Mouse (Mus musculus) macrophage (primary cell): Measurements from ENCODE around the gene Gucy1b1. TPM values are rescaled to one million over a fixed set of nuclear protein-coding genes. Genes with fewer than 3 reads are reported as not detected.

Experiments
- H3K27ac ChIP-seq: fragments of 350-480 bp; formaldehyde crosslinking; 2 replicates; pipeline ENCODE4 v1.9.0; 2021
- H3K36me3 ChIP-seq: fragments of 350-480 bp; formaldehyde crosslinking; 2 replicates; pipeline ENCODE4 v1.9.0; 2021; ENCODE audit errors: inconsistent target
- H3K4me3 ChIP-seq: fragments of 350-480 bp; formaldehyde crosslinking; 2 replicates; pipeline ENCODE4 v1.9.0; 2021; ENCODE audit errors: inconsistent target
- H3K79me2 ChIP-seq: fragments of 350-480 bp; formaldehyde crosslinking; 2 replicates; pipeline ENCODE4 v1.9.0; 2021; ENCODE audit errors: inconsistent target
- WGBS: methylation state at CpG from one replicate; pipeline ENCODE4 v1.1.7; 2026; ENCODE audit warnings: inconsistent platforms; ENCODE audit not compliant: missing documents; 5-methylcytosine and 5-hydroxymethylcytosine counted together
- polyA plus RNA-seq: library from polyadenylated mRNA; stranded (reverse); fragments of 250-400 nt; gene quantifications from 3 replicates; pipeline ENCODE4 v1.2.4, GENCODE M21; 2018; ENCODE audit warnings: inconsistent platforms
- total RNA-seq, 78 experiments: library from RNA; depleted of rRNA; stranded (reverse); fragments of 250-400 nt; gene quantifications; 1 replicate in 9 of 78; 2 replicates in 24 of 78; 3 replicates in 43 of 78; 4 replicates in 2 of 78; pipeline ENCODE4 v1.2.4; 2018; ENCODE audit warnings: inconsistent platforms in 56 of 78

The Gucy1b1 gene
- under 1 TPM in 3 of 26 experiments, not detected in 23; 0.22 to 0.44 (median 0.27) TPM for total RNA-seq (2018; cell fraction: chromatin; rRNA removed)
- under 1 TPM in 8 of 26 experiments, not detected in 18; 0.03 to 0.14 (median 0.06) TPM for total RNA-seq (2018; cell fraction: cytosol; rRNA removed)
- total RNA-seq (2018; cell fraction: nucleus; rRNA removed) = under 1 TPM in 2 of 26 experiments, not detected in 24; 0.20 to 0.34 TPM
- 0.10 to 0.23 TPM in 2 of 3 replicates, not detected in the other for polyA plus RNA-seq

DNA sequence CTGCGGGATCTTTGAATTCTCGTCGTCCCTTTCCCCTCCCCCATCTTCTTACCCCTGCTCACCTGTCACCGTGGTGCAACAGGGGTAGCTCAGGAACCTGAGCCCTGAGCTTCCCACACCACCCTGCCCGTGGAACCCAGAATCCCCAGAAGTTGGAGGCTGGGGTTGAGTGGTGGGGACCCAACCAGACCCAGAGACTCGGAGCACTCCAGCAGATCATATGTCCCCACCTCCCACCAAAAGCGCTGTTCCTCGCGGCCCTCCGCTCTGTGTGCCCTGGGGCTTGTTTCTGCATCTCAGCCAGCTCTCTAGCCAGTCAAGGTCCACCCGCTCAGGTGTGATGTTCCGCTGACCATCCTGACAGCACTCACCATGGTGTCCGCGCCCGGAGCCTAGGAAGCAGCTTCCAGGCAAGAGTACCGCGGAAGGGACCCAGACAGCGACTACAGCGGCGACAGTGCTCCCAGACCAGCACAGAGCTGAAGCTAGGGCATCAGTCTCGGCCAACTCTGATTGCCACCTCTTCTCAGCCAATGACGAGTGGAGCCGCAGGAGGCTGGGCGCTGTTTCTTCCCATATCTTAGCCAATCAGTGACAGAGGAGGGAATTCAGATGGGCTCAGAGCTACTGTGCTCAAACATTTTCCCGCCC lies at the start of gene Gucy1b1:
TSS of gene Gucy1b1 (minus strand) at position 489 of the 651 bp plus-strand sequence.
- no peaks in the 10 kb centered on the region for H3K79me2 ChIP-seq
- H3K36me3 ChIP-seq = no peaks in the 10 kb centered on the region
- 4% methylated on average over 25 of the region's 25 CpGs for WGBS
- H3K27ac ChIP-seq = no peak within 1 kb of the TSS
- no peak within 1 kb of the TSS for H3K4me3 ChIP-seq

DNA sequence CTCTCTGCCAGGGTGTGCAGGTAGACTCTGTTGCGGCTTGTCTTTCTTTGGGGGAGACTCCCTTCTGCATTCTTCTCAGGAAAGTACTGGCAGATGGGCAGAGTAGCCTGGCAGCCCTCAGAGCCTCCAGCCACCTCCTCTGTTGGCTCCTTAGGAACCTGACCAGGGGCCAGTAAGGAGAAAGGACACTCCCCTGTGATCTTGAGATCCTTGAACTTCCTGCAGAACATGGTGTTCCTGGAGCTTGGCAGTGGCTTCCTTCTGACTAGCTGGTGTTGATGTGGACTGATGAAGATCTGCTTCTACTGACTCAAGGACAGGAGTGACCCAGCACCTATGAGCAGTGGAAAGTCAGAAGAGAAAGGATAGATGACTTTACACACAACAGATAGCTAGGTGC lies 44.4 kb upstream of the Gucy1b1 start:
- 93% methylated on average over 1 of the region's 1 CpGs for WGBS
- Histone ChIP-seq H3K79me2 (no peaks in the 10 kb centered on the region), H3K27ac (no peak overlapping the region), H3K36me3 (no peaks in the 10 kb centered on the region), H3K4me3 (no peak overlapping the region)

DNA sequence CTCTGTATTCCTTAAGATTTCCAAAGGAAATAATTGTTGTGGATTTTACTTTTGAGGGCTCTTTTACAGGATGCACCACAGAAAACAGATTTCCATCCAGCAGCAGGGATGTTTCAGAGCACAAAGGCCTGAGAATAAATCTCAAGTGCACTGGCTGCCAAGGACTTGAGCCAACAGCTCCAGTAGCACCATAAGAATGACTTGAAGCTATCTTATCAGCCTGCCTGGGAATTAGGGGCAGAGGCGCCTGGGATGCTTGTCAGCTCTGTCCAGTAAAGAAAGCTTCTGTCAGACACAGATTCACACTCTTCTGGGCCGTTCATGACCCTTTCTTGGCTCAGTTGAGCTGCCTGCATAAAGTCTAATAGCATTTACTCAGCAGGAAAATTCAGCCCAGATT lies 38.0 kb upstream of the Gucy1b1 start:
- no peak overlapping the region for H3K27ac ChIP-seq
- no peak overlapping the region for H3K4me3 ChIP-seq
- H3K79me2 ChIP-seq = no peaks in the 10 kb centered on the region
- no peaks in the 10 kb centered on the region for H3K36me3 ChIP-seq
- WGBS = 81% methylated on average over 2 of the region's 2 CpGs

DNA sequence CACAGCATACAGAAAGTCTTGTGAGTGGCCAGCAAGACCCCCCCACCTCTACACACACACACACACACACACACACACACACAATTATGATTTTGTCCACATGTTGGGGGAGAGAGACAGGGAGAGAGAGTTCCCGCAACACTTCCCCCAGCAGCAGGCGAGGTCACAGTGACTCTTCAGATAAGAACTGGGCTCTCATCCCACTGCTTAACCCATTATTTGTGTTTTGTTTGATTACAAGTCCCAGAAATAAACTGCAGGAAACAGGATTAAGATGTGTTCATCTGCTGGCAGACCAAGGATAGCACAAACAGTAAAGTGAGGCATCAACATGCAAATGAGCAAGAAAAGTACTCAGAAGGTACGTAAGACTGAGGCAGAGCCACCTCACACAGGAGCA lies 37.5 kb upstream of the Gucy1b1 start:
- Histone ChIP-seq H3K4me3 (no peak overlapping the region), H3K36me3 (no peaks in the 10 kb centered on the region), H3K79me2 (no peaks in the 10 kb centered on the region), H3K27ac (no peak overlapping the region)
- 87% methylated on average over 3 of the region's 3 CpGs for WGBS

DNA sequence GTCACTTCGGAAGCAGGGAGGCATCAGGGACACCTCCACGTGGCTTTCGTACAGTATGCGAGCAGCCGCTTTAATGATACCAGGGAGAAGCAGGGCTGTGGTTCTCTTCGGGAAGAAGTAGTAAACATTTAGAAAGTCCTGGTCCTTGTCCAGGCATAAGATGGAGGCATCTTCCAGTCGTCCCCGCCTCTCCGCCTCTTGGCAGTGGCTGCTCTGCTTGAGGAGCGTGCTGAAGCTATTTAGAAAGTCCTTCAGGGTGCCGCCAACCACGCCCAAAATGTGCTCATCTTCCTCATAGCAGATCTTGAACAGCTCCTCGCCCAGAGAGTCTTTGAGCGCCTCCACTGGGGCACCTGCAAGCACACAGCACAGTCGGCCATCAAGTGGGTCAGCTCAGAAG lies 34.5 kb upstream of the Gucy1b1 start:
- Histone ChIP-seq H3K27ac (no peak overlapping the region), H3K79me2 (no peaks in the 10 kb centered on the region), H3K36me3 (no peaks in the 10 kb centered on the region), H3K4me3 (no peak overlapping the region)
- WGBS = 94% methylated on average over 15 of the region's 15 CpGs

DNA sequence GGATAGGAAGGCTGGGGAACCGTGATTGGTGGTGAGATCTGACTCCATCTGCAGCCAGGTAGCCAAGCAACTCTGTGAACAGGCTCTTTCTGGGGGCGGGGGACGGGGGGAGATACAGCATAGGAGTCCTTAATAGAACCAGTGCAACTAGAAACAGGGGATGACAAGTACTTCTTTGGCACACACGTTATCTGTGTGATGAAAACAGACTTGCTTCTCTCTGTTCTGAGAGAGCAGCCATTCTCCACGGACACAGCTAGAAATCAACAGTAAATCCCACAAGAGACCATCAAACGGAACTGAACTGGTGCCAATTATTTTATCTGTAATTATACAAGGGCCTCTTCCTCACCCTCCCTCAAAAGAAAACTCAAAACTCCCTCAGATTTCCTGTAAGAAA lies 29.7 kb upstream of the Gucy1b1 start:
- no peaks in the 10 kb centered on the region for H3K36me3 ChIP-seq
- H3K4me3 ChIP-seq = no peak overlapping the region
- H3K27ac ChIP-seq = no peak overlapping the region
- H3K79me2 ChIP-seq = no peaks in the 10 kb centered on the region
- 78% methylated on average over 4 of the region's 6 CpGs for WGBS

DNA sequence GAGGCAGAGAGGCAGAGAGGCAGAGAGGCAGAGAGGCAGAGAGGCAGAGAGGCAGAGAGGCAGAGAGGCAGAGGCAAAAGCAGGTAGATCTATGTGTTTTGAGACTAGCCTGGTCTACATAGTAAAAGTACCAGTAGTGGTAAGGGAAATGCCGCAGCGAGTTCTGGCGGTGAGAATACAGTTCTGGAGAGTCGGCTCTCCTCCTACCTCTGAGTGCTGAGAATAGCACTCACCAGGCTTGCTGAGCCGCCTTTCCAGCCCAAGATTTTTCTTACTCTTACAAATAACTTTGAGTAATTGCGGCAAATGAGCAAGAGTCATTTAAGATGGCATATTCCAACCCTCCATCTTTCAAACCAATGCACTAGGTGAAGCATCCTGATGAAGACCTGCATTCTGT lies 24.6 kb upstream of the Gucy1b1 start:
- H3K27ac ChIP-seq = no peak overlapping the region
- H3K79me2 ChIP-seq = no peaks in the 10 kb centered on the region
- no peak overlapping the region for H3K4me3 ChIP-seq
- H3K36me3 ChIP-seq = no peaks in the 10 kb centered on the region
- 95% methylated on average over 6 of the region's 6 CpGs for WGBS

DNA sequence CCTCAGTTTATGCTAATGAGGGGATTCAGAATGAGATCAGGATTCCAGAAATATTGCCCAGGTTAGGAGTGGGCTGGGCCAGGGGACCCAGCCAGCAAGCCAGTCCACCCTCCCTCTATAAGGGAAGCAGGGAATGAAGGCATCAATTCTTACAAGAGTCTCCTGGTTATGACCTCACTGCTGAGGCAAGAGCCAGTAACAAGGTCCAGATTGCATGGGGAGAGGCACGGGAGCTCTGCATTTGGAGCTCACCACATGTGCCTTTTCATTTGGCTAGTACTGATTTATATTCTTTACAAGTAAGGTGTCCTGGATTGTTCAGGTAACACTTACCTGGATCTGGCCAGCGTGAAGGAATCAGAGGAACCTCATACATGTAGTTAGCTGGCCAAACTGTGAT lies 22.3 kb upstream of the Gucy1b1 start:
- Histone ChIP-seq H3K79me2 (no peaks in the 10 kb centered on the region), H3K4me3 (no peak overlapping the region), H3K27ac (no peak overlapping the region), H3K36me3 (no peaks in the 10 kb centered on the region)
- WGBS = 88% methylated on average over 2 of the region's 2 CpGs

DNA sequence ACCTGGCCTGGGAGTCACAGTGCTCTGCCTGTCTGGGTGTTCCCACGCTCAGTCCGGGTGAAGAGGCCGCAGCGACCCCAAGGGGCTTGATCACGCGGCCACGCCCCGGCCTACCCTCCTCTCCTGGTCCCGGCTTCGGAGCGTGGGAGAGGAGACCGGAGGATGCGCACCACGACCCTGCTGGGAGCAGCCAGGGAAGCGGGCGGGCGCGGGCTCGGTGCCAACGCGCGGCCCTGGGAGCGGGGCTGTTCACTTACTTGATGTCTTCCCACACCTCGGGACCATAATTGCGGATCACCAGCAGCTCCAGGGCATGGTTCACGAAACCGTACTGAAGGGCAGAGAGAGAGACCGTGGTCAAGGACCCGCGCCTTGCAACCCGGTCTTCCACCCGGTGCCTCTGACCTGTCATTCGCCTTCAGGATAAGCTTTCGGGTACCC lies 728 bp downstream of the Gucy1b1 start:
- no peaks in the 10 kb centered on the region for H3K36me3 ChIP-seq
- H3K27ac ChIP-seq = no peak overlapping the region
- H3K79me2 ChIP-seq = no peaks in the 10 kb centered on the region
- no peak overlapping the region for H3K4me3 ChIP-seq
- 5% methylated on average over 34 of the region's 34 CpGs for WGBS

DNA sequence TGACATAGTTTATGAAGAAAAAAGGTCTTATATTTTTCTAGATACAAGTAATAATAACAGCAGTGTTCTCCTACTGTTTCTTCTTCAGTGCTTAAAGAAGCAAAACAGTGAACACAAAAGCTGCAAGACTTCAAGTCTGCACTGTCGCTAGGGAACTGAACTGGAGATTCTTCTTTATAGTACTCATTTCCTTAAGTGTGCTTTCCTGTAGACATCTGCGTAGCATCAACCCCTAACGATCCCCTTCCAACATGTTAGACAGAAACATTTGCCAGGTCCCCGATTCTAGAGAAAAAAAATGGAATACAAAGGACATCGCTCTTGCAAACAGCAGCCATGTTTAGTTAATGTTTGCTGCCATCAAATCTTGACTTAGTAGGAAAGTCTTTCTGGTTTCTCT lies 6.7 kb downstream of the Gucy1b1 start:
- H3K4me3 ChIP-seq = no peak overlapping the region
- H3K79me2 ChIP-seq = no peaks in the 10 kb centered on the region
- WGBS = 93% methylated on average over 5 of the region's 5 CpGs
- H3K36me3 ChIP-seq = no peaks in the 10 kb centered on the region
- no peak overlapping the region for H3K27ac ChIP-seq

DNA sequence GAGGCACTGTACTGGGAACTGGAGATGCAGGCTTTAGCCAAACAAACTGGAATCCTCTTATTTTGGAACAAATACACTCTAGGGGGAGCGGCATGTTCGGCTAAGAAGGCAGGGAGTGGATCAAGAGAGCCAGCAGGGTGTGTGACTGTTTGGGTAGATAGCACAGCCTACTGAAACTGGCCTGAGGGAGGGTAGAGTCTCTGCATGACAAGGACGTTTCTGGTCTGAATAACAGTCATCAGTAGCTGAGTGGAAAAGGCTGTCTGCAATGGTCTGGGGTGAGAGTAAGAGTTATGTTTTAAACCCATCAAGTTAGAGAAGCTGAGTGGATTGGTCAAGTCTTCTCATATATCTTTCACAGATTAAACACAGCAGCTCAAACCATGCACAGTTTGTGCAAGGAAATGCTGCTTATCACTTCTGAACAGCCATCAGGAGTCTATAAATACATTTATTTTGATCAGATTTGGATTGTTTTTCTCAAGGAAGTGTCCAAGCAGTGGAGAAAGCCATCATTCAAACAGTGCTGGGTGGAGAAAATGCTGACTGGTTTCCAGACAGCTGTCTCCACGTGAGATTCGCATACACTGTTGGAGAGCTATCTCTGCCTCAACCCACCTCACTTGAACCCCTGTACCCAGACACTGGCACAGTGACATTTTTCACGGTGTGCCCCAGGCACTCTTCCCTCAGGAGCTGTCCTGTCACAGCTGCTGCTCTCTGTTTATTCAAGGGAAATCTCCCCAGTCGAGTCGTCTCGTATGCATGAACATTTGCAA lies 12.9 kb downstream of the Gucy1b1 start:
- H3K4me3 ChIP-seq = no peak overlapping the region
- no peak overlapping the region for H3K27ac ChIP-seq
- no peaks in the 10 kb centered on the region for H3K79me2 ChIP-seq
- WGBS = 53% methylated on average over 9 of the region's 9 CpGs
- H3K36me3 ChIP-seq = no peaks in the 10 kb centered on the region

DNA sequence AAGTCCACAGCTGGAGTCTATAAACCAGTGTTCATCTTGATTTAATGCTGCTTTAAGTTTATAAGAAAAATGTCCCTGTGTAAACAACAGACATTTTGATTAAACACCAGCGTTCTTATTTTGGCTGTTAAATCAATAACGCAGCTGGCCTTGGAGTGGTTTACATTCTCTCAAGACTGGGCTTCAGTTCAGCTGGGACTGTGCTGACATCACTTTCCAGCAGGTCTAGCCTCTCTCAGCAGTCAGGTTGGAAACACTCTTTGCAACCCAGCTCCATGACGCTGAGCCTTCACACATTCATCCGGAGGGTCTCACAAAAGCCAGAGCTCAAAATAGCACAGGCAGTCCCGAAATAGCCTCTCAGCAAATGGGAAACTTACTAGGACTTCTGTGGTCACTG lies 17.3 kb downstream of the Gucy1b1 start:
- Histone ChIP-seq H3K79me2 (no peaks in the 10 kb centered on the region), H3K4me3 (no peak overlapping the region), H3K36me3 (no peaks in the 10 kb centered on the region), H3K27ac (no peak overlapping the region)
- WGBS = 59% methylated on average over 5 of the region's 5 CpGs

DNA sequence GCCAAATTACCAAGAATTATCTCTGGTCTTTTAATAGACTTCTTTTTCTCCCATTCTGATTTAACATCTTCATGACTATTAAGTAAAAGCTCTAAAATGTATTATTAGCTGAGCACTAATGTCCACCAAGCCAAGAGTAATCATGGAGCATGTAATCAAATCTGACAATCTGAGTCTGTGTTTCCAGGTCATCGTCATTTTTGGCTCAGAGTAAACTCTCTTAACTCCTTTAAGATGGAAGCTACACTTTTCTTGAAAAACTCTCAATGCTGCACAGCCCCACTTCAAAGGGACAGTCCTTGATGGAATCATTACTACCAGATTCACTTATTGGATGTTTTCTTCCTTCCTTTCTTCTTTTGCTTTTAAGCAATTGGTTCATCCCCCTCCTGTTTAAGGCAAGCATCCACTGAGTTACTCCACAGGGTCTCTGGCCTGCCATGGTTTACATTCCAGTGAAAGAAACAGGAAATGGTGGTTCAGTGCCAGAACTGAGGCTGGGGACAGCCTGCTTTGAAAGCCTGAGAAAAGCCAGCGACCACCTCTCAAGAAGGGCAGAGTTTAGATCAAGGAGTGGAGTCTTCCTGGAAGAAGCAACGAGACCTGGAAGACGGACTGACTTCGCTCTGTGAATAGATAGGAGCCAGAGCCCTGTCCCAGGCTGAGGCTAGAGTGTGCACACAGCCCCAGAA lies 20.1 kb downstream of the Gucy1b1 start:
- Histone ChIP-seq H3K79me2 (no peaks in the 10 kb centered on the region), H3K27ac (no peak overlapping the region), H3K4me3 (no peak overlapping the region), H3K36me3 (no peaks in the 10 kb centered on the region)
- WGBS = 83% methylated on average over 5 of the region's 5 CpGs

DNA sequence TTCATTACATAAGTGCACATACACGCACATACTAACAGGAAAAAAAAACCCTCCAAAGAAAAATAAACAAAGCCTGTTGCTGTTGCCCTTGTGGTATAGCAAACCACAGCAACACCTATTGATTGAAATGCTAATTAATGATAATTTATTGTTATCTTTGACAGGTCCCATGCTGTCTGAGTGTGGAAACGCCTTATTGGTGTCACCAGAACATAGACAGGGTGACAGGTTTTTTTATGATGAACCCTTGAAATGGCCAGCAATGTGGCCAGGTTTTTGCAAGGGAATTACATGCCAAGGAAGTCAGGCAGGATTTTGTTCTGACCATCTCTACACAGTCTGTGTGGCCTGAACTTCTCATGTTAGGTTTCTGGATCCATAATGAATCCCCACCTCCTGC lies 22.5 kb downstream of the Gucy1b1 start:
- H3K27ac ChIP-seq = no peak overlapping the region
- WGBS = 86% methylated on average over 2 of the region's 2 CpGs
- no peak overlapping the region for H3K4me3 ChIP-seq
- H3K79me2 ChIP-seq = no peaks in the 10 kb centered on the region
- no peaks in the 10 kb centered on the region for H3K36me3 ChIP-seq

DNA sequence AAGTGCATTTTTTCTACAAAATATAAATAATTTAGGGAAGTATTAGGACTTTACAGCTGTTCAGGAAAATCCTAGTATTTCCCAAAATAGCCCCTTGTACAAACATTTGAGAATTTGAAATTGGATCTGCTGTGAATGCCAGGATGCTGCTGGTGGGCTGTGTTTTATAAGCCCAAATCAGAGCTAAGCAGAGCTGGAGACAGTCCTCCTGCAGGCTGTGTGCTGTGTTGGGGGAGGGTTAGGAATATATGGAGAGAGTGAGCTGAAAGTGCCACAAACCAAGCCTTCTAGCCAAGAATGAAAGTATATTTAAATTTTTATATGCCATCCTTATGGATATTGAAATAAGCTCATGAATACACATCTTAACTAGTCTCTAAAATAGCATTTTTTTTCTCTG lies 23.0 kb downstream of the Gucy1b1 start:
- no peaks in the 10 kb centered on the region for H3K79me2 ChIP-seq
- H3K36me3 ChIP-seq = no peaks in the 10 kb centered on the region
- H3K4me3 ChIP-seq = no peak overlapping the region
- no peak overlapping the region for H3K27ac ChIP-seq
